Mouse (Mus musculus) lung, adult 2 months (tissue): ENCODE data around the gene Serpinb9.

Experiments
- CTCF ChIP-seq: fragments of 200-500 bp; IDR thresholded peaks from 2 replicates; pipeline ENCODE4 v1.5.1; 2011; ENCODE audit warnings: mild to moderate bottlenecking, low read length, control low read depth; ENCODE audit not compliant: insufficient read depth
- POLR2A ChIP-seq: fragments of 200-500 bp; IDR thresholded peaks from 2 replicates; pipeline ENCODE4 v1.6.1; 2011; ENCODE audit warnings: low read depth, mild to moderate bottlenecking, control low read depth, low read length, borderline replicate concordance; ENCODE audit errors: extremely low read depth

DNA sequence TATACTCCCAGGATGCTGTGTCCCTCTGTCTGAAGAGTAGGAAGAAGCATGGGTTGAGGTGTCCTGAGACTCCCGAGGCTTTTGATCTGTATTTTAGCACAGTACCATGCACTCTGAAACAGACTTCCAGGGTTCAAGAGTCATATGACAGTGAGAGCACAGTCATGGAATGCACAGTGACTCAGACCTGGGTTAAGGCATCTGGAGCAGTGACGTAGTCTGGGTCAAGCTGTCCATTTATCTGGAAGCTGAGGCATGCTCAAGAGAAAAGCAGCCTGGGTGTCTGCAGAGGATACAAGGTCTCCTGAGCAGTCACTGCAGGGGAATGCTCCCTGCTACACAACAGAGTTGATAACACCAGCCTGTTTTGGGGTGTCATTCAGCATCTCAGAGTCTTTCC is 25.5 kb downstream of the Serpinb9 start:
- TF ChIP-seq CTCF = no peak
- no peak for TF ChIP-seq POLR2A
